Mouse (Mus musculus) thymus, adult 2 months (tissue): ENCODE measurements around the gene Cdc34. TPM values are rescaled to one million over a fixed set of nuclear protein-coding genes. Genes with fewer than 3 reads are reported as not detected.
A peak's percentile ranks its signal among the peaks of the same experiment; 100 is the strongest.
"Not testable (repeated sequence)": the region's sequence is repeated elsewhere in the genome, so short reads cannot be mapped to it uniquely, and the experiment has no call there.

Source experiments
- DNase-seq: peaks from one replicate; pipeline ENCODE4 v3.0.0; 2021
- H3K27ac ChIP-seq: fragments of 200-500 bp; 2 replicates; pipeline ENCODE4 v1.5.1; 2012; ENCODE audit warnings: low read length, control low read depth; ENCODE audit not compliant: control insufficient read depth, insufficient read depth
- H3K27me3 ChIP-seq: fragments of 200-500 bp; 2 replicates; pipeline ENCODE4 v1.6.1; 2012; ENCODE audit warnings: mild to moderate bottlenecking, low read length, moderate library complexity, mixed read lengths; ENCODE audit not compliant: control insufficient read depth, insufficient read depth
- H3K36me3 ChIP-seq: fragments of 200-500 bp; 2 replicates; pipeline ENCODE4 v1.6.1; 2012; ENCODE audit warnings: mild to moderate bottlenecking, low read length, moderate library complexity; ENCODE audit not compliant: control insufficient read depth, insufficient read depth
- H3K4me1 ChIP-seq: fragments of 200-500 bp; replicated peaks from 2 replicates; pipeline ENCODE4 v1.6.1; 2012; ENCODE audit warnings: low read length; ENCODE audit not compliant: control insufficient read depth, insufficient read depth
- H3K4me3 ChIP-seq: fragments of 200-500 bp; 2 replicates; pipeline ENCODE4 v1.5.1; 2012; ENCODE audit warnings: mild to moderate bottlenecking, low read length, control low read depth, moderate library complexity; ENCODE audit not compliant: control insufficient read depth, insufficient read depth
- CTCF ChIP-seq: fragments of 200-500 bp; IDR thresholded peaks from 2 replicates; pipeline ENCODE4 v1.5.1; 2012; ENCODE audit warnings: mild to moderate bottlenecking, control low read depth, low read length, moderate library complexity, borderline replicate concordance; ENCODE audit not compliant: control insufficient read depth, poor library complexity, insufficient read depth; ENCODE audit errors: extremely low read depth
- POLR2A ChIP-seq: fragments of 200-500 bp; IDR thresholded peaks from 2 replicates; pipeline ENCODE4 v1.6.1; 2012; ENCODE audit warnings: mild to moderate bottlenecking, low read length, control low read depth, moderate library complexity; ENCODE audit not compliant: control insufficient read depth, poor library complexity, insufficient read depth; ENCODE audit errors: extremely low read depth
- WGBS: fragments of 180-500 bp; shearing (Covaris S2); methylation state at CpG from one replicate; pipeline ENCODE4 v1.1.7; 2018; 5-methylcytosine and 5-hydroxymethylcytosine counted together
- polyA plus RNA-seq: library from polyadenylated mRNA; depleted of rRNA; stranded (reverse); fragments of >200 nt; gene quantifications from 2 replicates; pipeline ENCODE4 v1.2.3, GENCODE M21; 2012

Cdc34 gene
- polyA plus RNA-seq, 1 experiment, result 309 TPM

- peak; percentile 73 for DNase-seq
- TF ChIP-seq POLR2A, result no peak
- TF ChIP-seq CTCF, result peak; percentile 84; the same call in 1 of the 2 replicates
- Histone ChIP-seq H3K27ac (no peak overlapping the region), H3K4me1 (0 out of 2 replicates have a peak, but pooled peaks cover 4% of the 10 kb centered on the region), H3K36me3 (no peaks in the 10 kb centered on the region), H3K27me3 (no peaks in the 10 kb centered on the region), H3K4me3 (no peak overlapping the region)
- WGBS, result 68% methylated on average over 13 of the region's 13 CpGs
Observed at GRCm38 (mm10) chr10:79695231-79696128, 13.5 kb downstream of the Cdc34 start.

GRCm38 (mm10) chr10:79696129-79696651 is 14.2 kb downstream of the Cdc34 start:
- TF ChIP-seq CTCF, result no peak
- TF ChIP-seq POLR2A, result no peak
- H3K36me3 ChIP-seq, result no peaks in the 10 kb centered on the region
- no peaks in the 10 kb centered on the region for H3K27me3 ChIP-seq
- H3K4me3 ChIP-seq, result no peak overlapping the region
- no peak overlapping the region for H3K27ac ChIP-seq
- WGBS, result 88% methylated on average over 9 of the region's 9 CpGs
- no peak for DNase-seq
- 0 out of 2 replicates have a peak, but pooled peaks cover 4% of the 10 kb centered on the region for H3K4me1 ChIP-seq

- no peak overlapping the region for H3K4me3 ChIP-seq
- 0 out of 2 replicates have a peak, but pooled peaks cover 4% of the 10 kb centered on the region for H3K4me1 ChIP-seq
- no peak for DNase-seq
- no peaks in the 10 kb centered on the region for H3K27me3 ChIP-seq
- TF ChIP-seq POLR2A (no peak), CTCF (no peak)
- no peak overlapping the region for H3K27ac ChIP-seq
- H3K36me3 ChIP-seq, result no peaks in the 10 kb centered on the region
- WGBS, result 81% methylated on average over 6 of the region's 6 CpGs
Observed at GRCm38 (mm10) chr10:79697916-79698315, 15.9 kb downstream of the Cdc34 start.

- Histone ChIP-seq H3K27ac (no peak overlapping the region), H3K27me3 (no peaks in the 10 kb centered on the region), H3K4me1 (0 out of 2 replicates have a peak, but pooled peaks cover 4% of the 10 kb centered on the region), H3K36me3 (no peaks in the 10 kb centered on the region), H3K4me3 (no peak overlapping the region)
- DNase-seq, result no peak
- 98% methylated on average over 6 of the region's 6 CpGs for WGBS
- TF ChIP-seq CTCF (no peak), POLR2A (no peak)
Observed at GRCm38 (mm10) chr10:79698459-79698858, 16.5 kb downstream of the Cdc34 start.

- H3K27ac ChIP-seq, result no peak overlapping the region
- no peak for DNase-seq
- no peaks in the 10 kb centered on the region for H3K36me3 ChIP-seq
- 84% methylated on average over 7 of the region's 7 CpGs for WGBS
- no peak for TF ChIP-seq CTCF
- no peak for TF ChIP-seq POLR2A
- peaks cover 14% of the 10 kb centered on the region for H3K4me1 ChIP-seq
- no peaks in the 10 kb centered on the region for H3K27me3 ChIP-seq
- no peak overlapping the region for H3K4me3 ChIP-seq
Observed at GRCm38 (mm10) chr10:79700676-79701075, 18.7 kb downstream of the Cdc34 start.

- WGBS, result 90% methylated on average over 10 of the region's 10 CpGs
- no peak overlapping the region for H3K4me3 ChIP-seq
- no peak overlapping the region for H3K27ac ChIP-seq
- no peak for DNase-seq
- H3K36me3 ChIP-seq, result no peaks in the 10 kb centered on the region
- H3K27me3 ChIP-seq, result no peaks in the 10 kb centered on the region
- peaks cover 18% of the 10 kb centered on the region for H3K4me1 ChIP-seq
- TF ChIP-seq POLR2A, result no peak
- no peak for TF ChIP-seq CTCF
Observed at GRCm38 (mm10) chr10:79701443-79702129, 19.6 kb downstream of the Cdc34 start.

- H3K27ac ChIP-seq, H3K27me3 ChIP-seq, DNase-seq, H3K4me3 ChIP-seq, H3K36me3 ChIP-seq: not testable (repeated sequence)
- 96% methylated on average over 4 of the region's 4 CpGs for WGBS
- peaks cover 21% of the 10 kb centered on the region for H3K4me1 ChIP-seq
Observed at GRCm38 (mm10) chr10:79702970-79703369, 21.0 kb downstream of the Cdc34 start.
